Mouse (Mus musculus) G1E (cell line): ENCODE measurements around the gene Ndp.

Source experiments
- CTCF ChIP-seq: IDR thresholded peaks from 2 replicates; pipeline ENCODE4 v1.5.1; 2012; ENCODE audit warnings: low read depth, low read length, inconsistent platforms, mixed read lengths
- GATA1 ChIP-seq: IDR thresholded peaks from 2 replicates; pipeline ENCODE4 v1.6.1; 2012; ENCODE audit warnings: borderline replicate concordance, low read length, inconsistent platforms, mixed read lengths
- GATA2 ChIP-seq: IDR thresholded peaks from 2 replicates; pipeline ENCODE4 v1.6.1; 2012; ENCODE audit warnings: low read depth, low read length, inconsistent platforms, borderline replicate concordance
- POLR2AphosphoS5 ChIP-seq: IDR thresholded peaks from 2 replicates; pipeline ENCODE4 v1.6.1; 2012; ENCODE audit warnings: low read depth, low read length, inconsistent platforms; ENCODE audit not compliant: insufficient replicate concordance
- TAL1 ChIP-seq: conservative IDR thresholded peaks from 2 replicates; pipeline ENCODE4 v1.6.1; 2012; ENCODE audit warnings: low read depth, low read length, inconsistent platforms, mixed read lengths

DNA sequence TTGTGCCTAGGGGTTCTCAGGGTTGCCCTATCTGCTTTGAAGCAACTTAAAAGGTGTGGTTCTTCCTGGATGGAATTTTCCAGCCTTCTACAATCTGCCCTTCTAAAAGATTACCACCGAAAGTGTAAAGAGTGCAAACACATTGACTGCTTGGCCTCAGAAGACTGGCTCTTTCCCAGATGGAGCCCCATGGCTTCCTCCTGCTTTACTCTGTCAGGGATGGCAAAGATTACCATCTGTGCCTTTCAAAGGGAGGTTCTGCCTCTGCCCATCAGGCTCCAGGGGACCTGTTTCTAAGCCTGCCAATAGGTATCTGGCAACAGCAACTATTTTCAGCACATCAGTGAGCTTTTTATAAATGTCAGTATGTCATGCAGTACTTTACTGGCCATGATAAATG is 1.5 kb upstream of the Ndp start:
- no peak for TF ChIP-seq CTCF
- TF ChIP-seq POLR2AphosphoS5: no peak
- no peak for TF ChIP-seq GATA1
- no peak for TF ChIP-seq GATA2
- no peak for TF ChIP-seq TAL1
